Mouse (Mus musculus): ENCODE measurements around the gene Nefh.

DNA sequence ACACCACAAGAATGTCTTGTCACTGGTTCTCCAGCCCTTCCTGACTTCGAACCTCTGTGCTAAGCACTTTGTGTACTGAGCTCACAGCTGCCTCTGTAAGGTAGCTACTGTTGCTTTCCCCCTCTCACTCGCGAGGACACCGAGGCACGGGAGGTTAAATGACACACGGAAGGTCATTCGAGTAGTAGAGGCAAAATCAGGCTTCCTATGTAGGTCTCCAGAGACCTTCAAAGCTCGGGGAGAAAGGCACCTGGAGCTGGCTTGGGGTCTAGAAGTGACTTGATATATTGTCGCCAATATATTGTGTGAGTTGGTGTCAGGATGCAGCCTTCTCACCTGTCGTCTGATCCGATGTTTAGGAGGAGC, 39.6 kb upstream of the Nefh start:
- TF ChIP-seq EP300 (optimal IDR thresholded peaks at IDR 0.05) (no peak), CTCF (IDR thresholded peaks at IDR 0.05; ENCODE audit: low read depth) (no peak)
